Mouse (Mus musculus): ENCODE measurements around the gene Tmem25.

The Tmem25 gene

DNA sequence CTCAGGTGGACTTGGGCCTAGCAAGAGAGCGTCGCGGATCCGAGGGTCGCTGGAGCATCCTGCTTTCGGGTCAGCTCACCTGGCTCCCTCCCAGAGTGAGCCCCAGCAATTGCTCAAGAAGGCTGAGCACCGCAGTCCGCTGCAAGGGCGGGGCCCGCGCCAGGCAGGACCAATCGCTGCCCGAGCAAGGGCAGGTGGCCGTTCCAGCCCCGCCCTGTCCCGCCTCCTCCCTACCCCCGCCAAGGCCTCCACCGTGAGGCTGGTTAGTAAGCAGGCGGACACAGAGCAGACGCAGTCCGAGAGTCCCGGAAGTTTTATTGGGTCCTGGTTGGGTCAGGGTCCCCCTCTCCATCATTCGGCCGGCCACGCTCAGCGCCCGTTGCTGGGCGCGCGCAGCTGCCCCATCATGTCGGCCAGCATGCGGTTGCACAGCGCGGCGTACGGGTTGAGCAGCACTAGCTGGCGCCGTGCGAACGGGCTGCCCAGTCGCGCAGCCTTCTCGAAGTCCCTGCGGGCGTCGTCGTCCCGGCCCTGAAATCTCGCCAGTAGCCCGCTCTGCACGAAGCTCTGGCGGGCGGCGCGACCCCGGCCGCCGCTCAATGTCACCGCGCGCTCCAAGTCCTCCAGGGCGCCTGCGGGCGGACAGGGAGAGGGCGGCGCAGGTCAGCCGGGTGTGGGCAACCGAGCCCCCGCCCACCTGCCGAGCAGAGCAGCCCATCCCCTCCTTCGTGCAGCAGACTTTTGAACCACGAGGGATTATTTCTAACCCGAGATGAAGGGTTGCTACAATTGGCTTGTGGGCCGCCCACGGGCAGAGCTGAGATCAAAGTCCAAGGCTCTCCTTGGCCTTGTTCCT lies at the start of gene Tmem25:
Gene Tmem25 (minus strand): TSS at position 206 of the 856 bp plus-strand sequence.
- peak; percentile 55 for DNase-seq (ENCODE audit: low read depth)

DNA sequence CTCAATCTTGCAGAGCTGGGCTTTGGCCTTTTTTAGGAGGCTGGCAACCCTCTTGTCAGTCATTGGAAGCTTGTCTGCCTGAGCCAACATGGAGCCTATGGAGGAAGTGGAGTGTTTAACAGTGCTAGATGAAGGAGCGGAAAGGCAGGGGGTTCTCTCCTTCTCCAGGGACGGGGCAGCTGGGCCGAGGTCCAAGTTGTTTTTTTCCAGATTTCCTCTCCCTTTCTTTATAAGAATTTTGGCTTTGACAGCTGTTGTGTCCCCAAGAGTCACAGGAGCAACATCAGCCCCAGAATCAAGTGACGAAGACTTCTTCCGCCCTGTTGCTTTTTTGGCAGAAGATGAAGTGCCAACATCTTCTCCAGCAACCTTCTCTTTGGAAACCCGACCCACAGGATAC lies 48.3 kb upstream of the Tmem25 start:
- no peak for DNase-seq (ENCODE audit: low read depth)

DNA sequence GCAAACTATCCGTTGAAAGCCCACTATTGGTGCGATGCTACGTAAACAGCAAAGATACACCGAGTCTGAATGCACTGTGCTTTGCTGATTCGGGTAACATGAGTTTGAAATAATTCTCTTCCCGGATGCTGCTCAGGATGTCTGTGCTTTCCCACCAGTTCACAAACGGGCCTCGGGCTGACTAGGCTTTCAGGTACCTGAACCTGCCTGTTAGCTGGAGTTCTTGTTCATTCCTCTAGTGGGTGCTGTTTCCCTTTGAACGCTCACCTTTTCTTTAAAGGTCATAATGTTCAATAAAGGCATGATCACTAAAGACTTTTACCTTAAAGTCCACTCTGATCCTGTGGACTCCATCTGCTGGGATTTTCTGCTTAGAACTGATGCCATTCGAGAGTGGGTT lies 42.1 kb upstream of the Tmem25 start:
- peak; percentile 76 for DNase-seq (ENCODE audit: low read depth)

DNA sequence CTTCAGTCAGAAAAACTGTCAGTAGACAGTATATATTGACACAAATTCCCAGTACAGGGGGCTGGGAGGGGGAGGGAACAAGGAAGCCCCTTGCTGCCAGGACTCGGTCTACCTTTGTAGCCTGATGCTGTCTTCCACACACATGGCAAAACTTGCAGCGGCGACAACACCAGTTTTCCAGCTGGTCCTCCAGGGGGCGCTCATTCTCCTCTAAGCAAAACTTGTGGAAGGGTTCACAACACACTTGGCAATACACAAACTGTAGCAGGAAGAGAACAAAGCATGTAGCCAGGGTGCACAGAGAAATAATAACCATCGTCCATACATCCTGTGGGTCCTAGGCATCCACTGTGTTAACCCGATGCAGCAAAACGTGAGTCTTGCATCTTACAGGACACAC lies 37.3 kb upstream of the Tmem25 start:
- peak; percentile 88 for DNase-seq (ENCODE audit: low read depth)

DNA sequence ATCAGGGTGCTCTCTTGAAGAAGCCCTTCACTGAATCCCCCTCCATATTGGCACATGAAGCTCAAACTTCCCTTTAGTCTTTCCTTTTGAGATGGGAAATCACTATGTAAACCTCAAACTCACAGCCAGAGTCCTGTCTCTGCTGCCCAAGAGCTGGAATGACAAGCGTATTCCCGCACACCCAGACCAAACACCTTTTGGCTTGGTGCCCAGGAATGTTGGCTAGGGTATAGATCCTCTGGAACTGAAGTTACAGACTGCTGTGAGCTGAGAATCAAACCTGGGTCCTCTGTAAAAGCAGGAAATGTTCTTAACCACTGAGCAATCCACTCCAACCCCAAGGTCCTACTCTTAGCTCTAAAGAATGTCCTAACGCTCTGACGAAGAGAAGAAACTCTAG lies 33.2 kb upstream of the Tmem25 start:
- no peak for DNase-seq (ENCODE audit: low read depth)

DNA sequence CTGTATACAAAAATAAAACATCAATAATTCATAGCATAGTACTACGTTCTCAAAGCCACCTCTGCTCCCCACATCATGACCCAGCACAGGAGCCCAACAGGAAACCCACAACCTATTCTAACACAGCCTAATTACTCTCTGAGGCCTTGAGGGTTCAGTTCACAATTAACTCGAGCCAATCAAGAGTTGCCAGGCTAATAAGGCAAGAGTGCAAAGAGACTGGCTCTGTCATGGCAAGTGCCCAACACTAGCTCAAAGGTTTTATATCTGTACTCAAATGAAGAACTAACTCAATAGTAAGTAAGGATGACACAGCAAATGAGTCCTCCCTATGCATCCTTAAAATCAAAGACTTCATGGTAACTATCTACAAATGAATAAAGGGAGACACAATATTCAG lies 31.4 kb upstream of the Tmem25 start:
- DNase-seq (ENCODE audit: low read depth), result no peak

DNA sequence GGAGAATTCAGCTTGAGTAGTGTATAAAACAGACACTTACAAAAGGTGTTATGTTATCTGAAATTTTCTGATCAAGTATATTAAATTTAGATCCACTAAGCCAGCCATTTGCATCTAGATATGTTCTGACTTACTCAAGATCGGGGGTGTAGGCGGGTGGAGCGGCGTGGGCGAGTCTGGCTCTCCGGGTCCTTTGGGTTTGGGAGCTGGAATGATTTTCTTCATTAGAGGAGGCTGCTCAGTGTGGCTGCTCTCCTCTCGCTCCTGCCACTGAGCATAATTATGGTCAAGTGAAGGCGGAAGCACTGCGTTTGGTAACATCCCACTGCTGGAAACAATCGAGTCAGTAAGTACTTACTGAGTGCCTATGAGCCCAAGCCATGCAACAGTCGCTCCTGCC lies 29.8 kb upstream of the Tmem25 start:
- DNase-seq (ENCODE audit: low read depth), result no peak

DNA sequence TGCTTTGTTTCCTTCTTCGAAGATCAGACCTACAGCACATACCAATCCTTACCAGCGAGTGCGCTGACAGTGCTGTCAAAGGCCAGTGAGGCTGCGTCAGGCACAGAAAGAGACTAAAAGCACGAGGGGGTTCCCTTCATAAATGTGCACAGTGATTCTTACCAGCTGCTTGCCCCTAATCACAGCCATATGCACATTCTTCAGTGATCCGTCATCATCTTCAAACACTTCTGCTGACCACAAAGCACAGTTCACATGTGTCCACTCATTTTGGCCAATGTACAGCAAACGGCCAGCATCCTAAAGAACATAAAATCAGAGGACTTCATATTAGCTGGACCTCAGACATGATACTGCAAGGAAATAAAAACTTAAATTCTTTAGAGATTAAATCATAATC lies 27.6 kb upstream of the Tmem25 start:
- DNase-seq (ENCODE audit: low read depth), result no peak

- DNase-seq (ENCODE audit: low read depth), result no peak
Measured at GRCm38 (mm10) chr9:44819920-44820827, 21.1 kb upstream of the Tmem25 start.

- no peak for DNase-seq (ENCODE audit: low read depth)
Measured at GRCm38 (mm10) chr9:44817522-44817921, 18.4 kb upstream of the Tmem25 start.

DNA sequence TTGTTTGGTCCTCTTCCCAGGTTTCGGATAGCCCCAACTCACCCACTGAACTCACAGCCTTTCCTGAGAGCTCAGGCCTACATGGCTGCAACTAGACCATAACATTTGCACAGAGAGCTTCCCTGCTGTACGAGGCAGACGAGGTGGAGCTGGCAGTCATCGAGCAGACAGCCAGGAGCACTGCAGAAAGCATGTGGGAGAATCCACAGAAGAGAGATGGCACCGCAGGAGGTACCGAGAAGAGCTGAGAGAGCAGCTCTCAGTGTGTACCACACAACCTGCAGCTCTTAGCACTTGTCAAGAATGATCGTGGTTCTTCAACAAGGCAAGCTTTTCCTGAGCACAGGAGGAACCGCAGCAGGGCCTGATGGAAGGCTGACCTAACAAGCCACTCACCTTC lies 15.1 kb upstream of the Tmem25 start:
- no peak for DNase-seq (ENCODE audit: low read depth)

DNA sequence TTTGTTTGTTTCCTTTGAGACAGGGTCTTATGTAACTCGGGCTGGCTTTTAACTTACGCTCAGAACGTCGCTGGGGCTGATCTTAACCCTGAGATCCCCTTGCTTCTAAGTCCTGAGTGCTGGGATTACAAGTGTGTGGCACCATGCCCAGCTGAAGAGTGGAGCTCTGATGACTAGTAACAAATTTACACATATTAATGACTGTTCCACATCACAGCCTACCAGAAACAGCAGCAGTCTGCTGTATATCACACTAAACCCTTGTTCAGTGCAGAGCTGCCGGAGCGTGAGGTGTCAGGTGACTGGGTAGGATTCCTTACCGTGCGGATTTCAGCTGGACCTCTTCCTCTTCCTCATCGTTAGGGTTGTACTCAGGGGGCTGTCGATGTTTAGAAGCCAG lies 11.2 kb upstream of the Tmem25 start:
- no peak for DNase-seq (ENCODE audit: low read depth)

- no peak for DNase-seq (ENCODE audit: low read depth)
Measured at GRCm38 (mm10) chr9:44807778-44808177, 8.7 kb upstream of the Tmem25 start.

- DNase-seq (ENCODE audit: low read depth), result no peak
Measured at GRCm38 (mm10) chr9:44807141-44807540, 8.0 kb upstream of the Tmem25 start.

DNA sequence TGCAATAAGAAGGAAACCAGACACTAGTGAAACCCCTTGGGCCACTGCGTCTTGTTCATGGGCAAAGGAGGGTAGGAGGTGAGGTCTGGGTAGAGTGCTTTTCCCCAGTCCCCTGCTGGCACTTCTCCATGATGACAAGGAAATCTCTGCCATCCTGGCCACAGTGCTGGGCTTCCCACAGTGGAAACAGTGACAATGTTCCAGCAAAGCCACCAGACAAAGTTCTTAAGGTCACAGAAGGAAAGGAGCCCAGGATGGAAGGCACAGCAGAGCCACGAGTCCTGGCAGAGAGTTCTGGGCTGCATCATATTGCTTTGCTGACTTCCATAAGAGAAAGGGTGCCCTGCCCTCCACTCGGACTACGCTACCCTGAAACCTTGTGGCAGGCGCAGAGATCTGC lies 6.4 kb upstream of the Tmem25 start:
- no peak for DNase-seq (ENCODE audit: low read depth)

- DNase-seq (ENCODE audit: low read depth), result no peak
Measured at GRCm38 (mm10) chr9:44804678-44805077, 5.6 kb upstream of the Tmem25 start.

DNA sequence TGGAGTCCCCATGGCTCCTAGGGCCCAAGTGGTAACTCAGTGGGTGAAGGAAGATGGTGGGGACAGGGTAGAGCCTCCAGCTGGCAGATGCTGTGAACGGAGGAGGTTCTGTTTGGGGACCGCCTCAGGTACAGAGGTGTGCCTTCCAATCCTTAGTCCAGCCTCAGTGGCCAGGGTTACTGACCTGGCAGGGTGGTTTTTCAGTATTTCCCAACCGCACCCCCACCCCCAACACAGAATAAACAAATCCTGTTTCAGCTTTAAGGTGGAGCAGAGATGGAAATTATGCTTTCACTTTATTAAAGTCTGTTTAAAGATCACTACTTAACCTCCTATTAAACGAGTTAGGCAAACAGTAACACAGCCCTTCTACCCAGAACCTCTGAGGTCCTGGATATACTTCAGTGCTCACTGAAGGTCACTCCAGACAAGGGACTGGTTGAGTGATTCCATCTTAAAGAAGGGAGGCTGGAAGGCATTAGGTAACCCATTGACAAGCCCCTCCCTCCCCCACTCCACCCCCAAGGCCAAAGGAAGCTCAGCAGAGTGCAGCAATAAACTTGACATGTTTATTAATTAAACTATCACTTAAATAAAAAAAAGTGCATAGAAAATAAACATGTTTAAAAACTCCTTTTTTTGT lies 3.8 kb upstream of the Tmem25 start, which contains the start of gene Ttc36:
Gene Ttc36 (minus strand): TSS at position 265 of the 643 bp plus-strand sequence.
- no peak for DNase-seq (ENCODE audit: low read depth)

GRCm38 (mm10) chr9:44801669-44802068 lies 2.6 kb upstream of the Tmem25 start:
- DNase-seq (ENCODE audit: low read depth), result no peak

GRCm38 (mm10) chr9:44799958-44800324 lies 834 bp upstream of the Tmem25 start:
- DNase-seq (ENCODE audit: low read depth), result no peak

GRCm38 (mm10) chr9:44798298-44798697 lies 809 bp downstream of the Tmem25 start:
- DNase-seq (ENCODE audit: low read depth), result no peak

- no peak for DNase-seq (ENCODE audit: low read depth)
Measured at GRCm38 (mm10) chr9:44792842-44793241, 6.3 kb downstream of the Tmem25 start.
